Mouse (Mus musculus) liver, embryonic 11.5 days (tissue): ENCODE data around the gene Ripor3. TPM values are rescaled to one million over a fixed set of nuclear protein-coding genes. Genes with fewer than 3 reads are reported as not detected.

ENCODE experiments used
- ATAC-seq: fragments of 200-750 bp; cut with Nextera tagmentation; replicated peaks from 2 replicates; pipeline ENCODE4 v1.8.0; 2017; ENCODE audit warnings: moderate number of reproducible peaks, mild to moderate bottlenecking, moderate TSS enrichment, moderate library complexity; ENCODE audit not compliant: low FRiP score
- DNase-seq: peaks from one replicate; pipeline ENCODE4 v3.0.0-alpha.2; 2017; ENCODE audit warnings: low spot score
- H3K27ac ChIP-seq: fragments of 300-500 bp; sonication (generic); 2 replicates; pipeline ENCODE4 v1.5.1; 2014; ENCODE audit warnings: mild to moderate bottlenecking, low read depth, low read length, control low read depth
- H3K27me3 ChIP-seq: fragments of 300-500 bp; sonication (generic); replicated peaks from 2 replicates; pipeline ENCODE4 v1.6.1; 2014; ENCODE audit warnings: low read length, mixed read lengths; ENCODE audit not compliant: control insufficient read depth, insufficient read depth
- H3K36me3 ChIP-seq: fragments of 300-500 bp; sonication (generic); 2 replicates; pipeline ENCODE4 v1.6.1; 2014; ENCODE audit warnings: mild to moderate bottlenecking, low read length, moderate library complexity, mixed read lengths; ENCODE audit not compliant: control insufficient read depth, insufficient read depth
- H3K4me1 ChIP-seq: fragments of 300-500 bp; sonication (generic); replicated peaks from 2 replicates; pipeline ENCODE4 v1.6.1; 2014; ENCODE audit warnings: low read length, mixed read lengths; ENCODE audit not compliant: control insufficient read depth, insufficient read depth
- H3K4me2 ChIP-seq: fragments of 300-500 bp; sonication (generic); 2 replicates; pipeline ENCODE4 v1.6.1; 2014; ENCODE audit warnings: mild to moderate bottlenecking, control low read depth, moderate library complexity
- H3K4me3 ChIP-seq: fragments of 300-500 bp; sonication (generic); 2 replicates; pipeline ENCODE4 v1.5.1; 2014; ENCODE audit warnings: low read depth, low read length, control low read depth
- H3K9ac ChIP-seq: fragments of 300-500 bp; sonication (generic); 2 replicates; pipeline ENCODE4 v1.6.1; 2014; ENCODE audit warnings: low read depth, low read length, control low read depth
- H3K9me3 ChIP-seq: fragments of 300-500 bp; sonication (generic); 2 replicates; pipeline ENCODE4 v1.6.1; 2016; ENCODE audit warnings: low read length, inconsistent platforms, mixed read lengths; ENCODE audit not compliant: control insufficient read depth
- WGBS: fragments of 180-500 bp; shearing (Covaris S2); extraction: QIAGEN DNeasy Blood & Tissue Kit; methylation state at CpG from one replicate; pipeline ENCODE4 v1.1.7; 2014; 5-methylcytosine and 5-hydroxymethylcytosine counted together
- polyA plus RNA-seq: library from polyadenylated mRNA; unstranded; fragments of >200 nt; fragmentation: Nextera tagmentation; extraction: Ambion mirVana; gene quantifications from 2 replicates; pipeline ENCODE4 v1.2.1, GENCODE M21; 2014

Ripor3 gene
- polyA plus RNA-seq, 1 experiment from 2014 or later = 3.1 TPM

DNA sequence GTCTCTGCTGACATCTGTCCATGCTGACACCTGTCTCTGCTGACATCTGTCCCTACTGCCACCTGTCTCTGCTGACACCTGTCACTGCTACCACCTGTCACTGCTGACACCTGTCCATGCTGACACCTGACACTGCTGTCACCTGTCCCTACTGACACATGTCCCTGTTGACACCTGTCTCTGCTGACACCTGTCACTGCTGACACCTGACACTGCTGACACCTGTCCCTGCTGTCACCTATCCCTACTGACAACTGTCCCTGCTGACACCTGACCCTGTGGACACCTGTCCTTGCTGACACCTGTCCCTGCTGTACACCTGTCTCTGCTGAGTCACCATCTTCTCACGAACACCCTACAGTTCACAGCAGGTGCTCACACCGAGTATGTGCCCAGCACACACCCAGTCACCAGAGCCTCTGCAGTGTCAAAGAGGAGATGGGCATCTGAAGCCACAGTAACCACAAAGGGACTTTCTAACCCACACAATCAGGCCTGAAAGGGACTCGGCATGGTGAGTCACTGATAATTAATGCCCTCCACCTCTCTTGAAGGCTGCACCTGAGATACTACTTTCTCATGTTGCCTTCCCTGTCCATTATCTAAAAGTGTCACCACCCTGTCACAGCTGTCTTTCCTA lies 13.5 kb upstream of the Ripor3 start:
- Histone ChIP-seq H3K9me3 (peaks cover 6% of the 10 kb centered on the region; the same call in 1 of the 2 replicates), H3K27me3 (no peaks in the 10 kb centered on the region), H3K27ac (no peak overlapping the region), H3K4me2 (no peak overlapping the region), H3K36me3 (peaks cover 4% of the 10 kb centered on the region; the same call in 1 of the 2 replicates), H3K4me3 (no peak overlapping the region), H3K4me1 (peaks cover 8% of the 10 kb centered on the region), H3K9ac (no peak overlapping the region)
- WGBS = 58% methylated on average over 3 of the region's 3 CpGs
- no peak; the same call in 1 of the 2 replicates for ATAC-seq
- no peak for DNase-seq

DNA sequence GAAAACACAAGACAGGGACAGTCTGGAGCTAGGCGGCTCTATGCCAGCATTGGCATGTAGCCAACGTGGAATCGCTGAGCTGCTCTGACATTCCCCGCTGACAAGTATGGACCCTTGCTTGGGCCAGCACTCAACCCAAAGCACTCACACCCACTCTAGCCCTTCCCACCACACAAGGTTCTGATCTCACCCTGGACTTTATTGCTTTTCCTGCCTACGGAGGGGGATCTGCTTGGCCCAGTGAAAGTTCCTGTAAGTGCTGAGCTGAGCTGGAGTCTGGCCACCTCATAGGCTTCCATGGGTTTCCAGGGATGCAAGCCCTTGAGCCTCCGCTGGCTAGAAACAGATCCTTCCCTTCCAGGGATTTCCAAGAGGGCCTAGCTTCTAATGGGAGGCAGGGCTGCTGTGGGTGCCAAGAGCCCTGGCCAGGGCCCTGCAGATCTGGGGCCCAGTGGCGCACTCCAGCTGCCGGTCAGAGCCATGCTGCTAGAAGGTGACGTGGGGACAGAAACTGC lies 8.8 kb upstream of the Ripor3 start:
- 82% methylated on average over 9 of the region's 9 CpGs for WGBS
- ATAC-seq (no peak), DNase-seq (no peak)
- Histone ChIP-seq H3K4me1 (peaks cover 7% of the 10 kb centered on the region), H3K4me3 (no peak overlapping the region), H3K9me3 (no peaks in the 10 kb centered on the region), H3K27me3 (no peaks in the 10 kb centered on the region), H3K36me3 (no peaks in the 10 kb centered on the region), H3K4me2 (no peak overlapping the region), H3K27ac (no peak overlapping the region), H3K9ac (no peak overlapping the region)

GRCm38 (mm10) chr2:168016951-168017391 lies 6.6 kb upstream of the Ripor3 start:
- no peak overlapping the region for H3K4me3 ChIP-seq
- no peak overlapping the region for H3K27ac ChIP-seq
- 39% methylated on average over 5 of the region's 5 CpGs for WGBS
- no peak for DNase-seq
- H3K4me1 ChIP-seq = no peaks in the 10 kb centered on the region; the same call in 1 of the 2 replicates
- H3K27me3 ChIP-seq = no peaks in the 10 kb centered on the region
- no peak overlapping the region for H3K4me2 ChIP-seq
- ATAC-seq = no peak
- no peaks in the 10 kb centered on the region for H3K36me3 ChIP-seq
- no peaks in the 10 kb centered on the region for H3K9me3 ChIP-seq
- no peak overlapping the region for H3K9ac ChIP-seq

DNA sequence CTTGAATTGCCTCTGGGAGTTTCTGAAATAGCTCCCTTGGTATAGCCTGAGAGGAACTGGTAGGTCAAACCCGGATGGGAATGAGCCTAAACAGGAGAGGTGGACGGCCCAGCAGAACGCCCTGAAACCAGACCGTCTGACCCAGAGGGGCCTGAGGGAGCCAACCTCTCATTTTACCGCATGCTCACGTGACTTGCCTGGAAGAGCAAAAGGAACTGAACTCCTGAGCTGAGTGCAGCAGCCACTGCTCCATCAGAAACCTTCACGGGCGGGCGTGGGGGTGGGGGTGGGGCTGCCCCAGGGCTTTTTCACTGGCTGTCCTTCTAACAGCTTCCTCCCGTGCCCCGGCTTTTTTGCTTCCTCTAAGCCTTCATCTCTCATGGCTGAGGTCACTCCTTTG lies 475 bp upstream of the Ripor3 start:
- H3K27ac ChIP-seq = no peak overlapping the region
- no peaks in the 10 kb centered on the region for H3K27me3 ChIP-seq
- no peaks in the 10 kb centered on the region for H3K36me3 ChIP-seq
- peaks cover 13% of the 10 kb centered on the region for H3K4me1 ChIP-seq
- WGBS = 31% methylated on average over 11 of the region's 11 CpGs
- H3K4me2 ChIP-seq = no peak overlapping the region
- no peak for ATAC-seq
- no peak overlapping the region for H3K9ac ChIP-seq
- H3K9me3 ChIP-seq = no peaks in the 10 kb centered on the region
- no peak overlapping the region for H3K4me3 ChIP-seq
- no peak for DNase-seq

- Histone ChIP-seq H3K27ac (no peak overlapping the region), H3K27me3 (no peaks in the 10 kb centered on the region), H3K9me3 (no peaks in the 10 kb centered on the region), H3K4me1 (peaks cover 16% of the 10 kb centered on the region), H3K9ac (no peak overlapping the region), H3K4me2 (no peak overlapping the region), H3K36me3 (no peaks in the 10 kb centered on the region), H3K4me3 (no peak overlapping the region)
- WGBS = 86% methylated on average over 3 of the region's 3 CpGs
- no peak for DNase-seq
- ATAC-seq = no peak
Observed at GRCm38 (mm10) chr2:168008132-168008531, 2.3 kb downstream of the Ripor3 start.

- no peak overlapping the region for H3K27ac ChIP-seq
- H3K27me3 ChIP-seq = no peaks in the 10 kb centered on the region
- H3K9ac ChIP-seq = no peak overlapping the region
- no peak overlapping the region for H3K4me2 ChIP-seq
- H3K4me3 ChIP-seq = no peak overlapping the region
- H3K4me1 ChIP-seq = peaks cover 16% of the 10 kb centered on the region
- H3K9me3 ChIP-seq = no peaks in the 10 kb centered on the region
- ATAC-seq = no peak
- no peak for DNase-seq
- no peaks in the 10 kb centered on the region for H3K36me3 ChIP-seq
- 69% methylated on average over 6 of the region's 6 CpGs for WGBS
Observed at GRCm38 (mm10) chr2:168006489-168006888, 3.9 kb downstream of the Ripor3 start.

DNA sequence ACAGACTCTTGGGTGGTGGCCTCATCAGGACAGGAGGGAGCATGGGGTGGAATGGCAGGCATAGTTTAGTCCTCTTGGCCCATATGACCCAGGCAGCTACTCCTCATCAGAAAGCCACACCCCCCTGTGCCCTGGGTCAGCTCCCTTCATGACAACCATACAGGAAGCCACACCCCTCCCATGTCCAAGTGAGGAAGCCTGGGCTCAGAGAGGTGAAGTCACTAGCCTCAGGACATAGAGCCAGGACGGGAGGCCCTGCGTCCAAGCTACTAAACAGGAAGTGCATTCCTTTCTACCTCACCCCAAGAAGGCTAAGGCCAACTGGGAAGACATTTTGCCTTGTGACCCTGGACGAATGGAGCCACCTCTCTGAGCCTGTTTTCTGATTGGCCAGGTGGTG lies 4.8 kb downstream of the Ripor3 start:
- H3K9ac ChIP-seq = no peak overlapping the region
- no peak overlapping the region for H3K27ac ChIP-seq
- H3K36me3 ChIP-seq = no peaks in the 10 kb centered on the region
- peak; percentile 46; the same call in 1 of the 2 replicates for ATAC-seq
- peaks cover 13% of the 10 kb centered on the region for H3K4me1 ChIP-seq
- H3K4me2 ChIP-seq = no peak overlapping the region
- peaks cover under 1% of the 10 kb centered on the region; the same call in 1 of the 2 replicates for H3K9me3 ChIP-seq
- 26% methylated on average over 3 of the region's 3 CpGs for WGBS
- H3K4me3 ChIP-seq = no peak overlapping the region
- H3K27me3 ChIP-seq = no peaks in the 10 kb centered on the region
- DNase-seq = no peak

DNA sequence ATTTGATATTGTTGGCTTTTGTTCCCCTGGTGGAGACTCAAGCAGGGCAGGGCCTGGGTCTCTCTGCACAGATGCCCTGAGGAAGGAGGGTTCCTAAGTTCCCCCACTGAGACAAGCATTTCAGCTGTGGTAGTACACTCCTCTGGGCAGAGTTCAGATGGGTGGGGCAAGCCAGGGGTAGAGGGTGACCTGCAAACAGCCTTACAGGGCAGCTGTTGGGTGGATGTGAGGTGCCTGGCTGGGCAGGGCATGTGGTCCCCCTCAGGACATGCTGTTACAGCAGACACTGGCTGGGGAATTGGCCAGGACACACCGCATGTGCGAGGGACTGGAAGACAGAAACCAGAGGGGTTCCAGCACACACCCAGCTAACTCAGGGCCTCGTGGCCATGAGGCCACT lies 5.4 kb downstream of the Ripor3 start:
- 88% methylated on average over 3 of the region's 3 CpGs for WGBS
- H3K9me3 ChIP-seq = peaks cover 3% of the 10 kb centered on the region; the same call in 1 of the 2 replicates
- H3K4me3 ChIP-seq = no peak overlapping the region
- DNase-seq (no peak), ATAC-seq (no peak)
- H3K4me1 ChIP-seq = peaks cover 8% of the 10 kb centered on the region; the same call in 1 of the 2 replicates
- no peaks in the 10 kb centered on the region for H3K27me3 ChIP-seq
- no peaks in the 10 kb centered on the region for H3K36me3 ChIP-seq
- no peak overlapping the region for H3K9ac ChIP-seq
- no peak overlapping the region for H3K27ac ChIP-seq
- H3K4me2 ChIP-seq = no peak overlapping the region

DNA sequence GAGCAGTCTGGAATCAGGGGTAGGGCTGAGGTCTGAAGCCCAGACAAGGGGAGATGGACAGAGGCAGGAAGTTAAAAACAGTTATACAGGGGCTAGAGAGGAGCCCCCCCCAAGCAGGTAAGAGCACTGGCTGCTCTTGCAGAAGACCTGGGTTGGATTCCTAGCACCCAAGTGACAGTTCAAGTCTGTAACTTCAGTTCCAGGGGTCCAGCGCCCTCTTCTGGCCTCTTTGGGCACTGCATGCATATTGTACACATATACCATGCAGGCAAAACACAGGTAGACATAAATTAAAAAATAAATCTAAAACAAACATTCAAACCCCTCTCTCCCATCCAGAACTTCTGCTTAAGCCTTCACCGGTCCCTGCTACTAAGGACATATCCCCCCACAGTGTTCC lies 6.0 kb downstream of the Ripor3 start:
- Histone ChIP-seq H3K9ac (no peak overlapping the region), H3K4me2 (no peak overlapping the region), H3K9me3 (peaks cover 3% of the 10 kb centered on the region; the same call in 1 of the 2 replicates), H3K4me3 (no peak overlapping the region), H3K36me3 (no peaks in the 10 kb centered on the region), H3K27me3 (no peaks in the 10 kb centered on the region), H3K4me1 (peaks cover 7% of the 10 kb centered on the region; the same call in 1 of the 2 replicates), H3K27ac (no peak overlapping the region)
- WGBS = 51% methylated on average over 2 of the region's 2 CpGs
- ATAC-seq (no peak), DNase-seq (no peak)
